ENCODE assay signal across 8 mouse cellular contexts in genomic region chr17:45432007-45432406, GRCm38 (mm10). TPM values are rescaled to one million over a fixed set of nuclear protein-coding genes. Genes with fewer than 3 reads are reported as not detected.
A peak's percentile ranks its signal among the peaks of the same experiment; 100 is the strongest.
DNase-seq lines count a peak whose midpoint lies in the region; ATAC-seq and TF ChIP-seq lines count a peak whose summit lies in the region.

No protein-coding gene starts in this region.

- peaks cover 19% of the 10 kb centered on the region for H3K4me1 ChIP-seq in kidney, embryonic 15.5 days
- peaks cover 5% of the 10 kb centered on the region; the same call in 1 of the 2 replicates for H3K4me1 ChIP-seq in kidney, adult 2 months (ENCODE audit: control insufficient read depth, insufficient read depth, low read length)
- H3K4me1 ChIP-seq in embryonic facial prominence, embryonic 10.5 days = peaks cover 21% of the 10 kb centered on the region
- peaks cover 21% of the 10 kb centered on the region for H3K4me1 ChIP-seq in intestine, embryonic 14.5 days (replicated peaks; ENCODE audit: control insufficient read depth, insufficient read depth, low read length)

- TF ChIP-seq CTCF in kidney, adult 2 months (conservative IDR thresholded peaks at IDR 0.05; ENCODE audit: insufficient read depth, insufficient read length, low read depth, low read length) = no peak

- peak overlapping the region; percentile 26 for H3ac ChIP-seq in myocyte (ENCODE audit: control insufficient read depth, insufficient read length)

- peak overlapping the region; percentile 81 for H3K9ac ChIP-seq in kidney, embryonic 15.5 days
- peak overlapping the region; percentile 88 for H3K9ac ChIP-seq in intestine, embryonic 14.5 days (ENCODE audit: low read length)

- no peak for DNase-seq in kidney, adult 2 months
- no peak for DNase-seq in embryonic facial prominence, embryonic 10.5 days (ENCODE audit: low spot score)
- DNase-seq in intestine, embryonic 14.5 days (ENCODE audit: low spot score) = no peak
- no peak for DNase-seq in adrenal gland, postnatal 14 days
- no peak for DNase-seq in testis, postnatal 14 days (ENCODE audit: low spot score)
- no peak for DNase-seq in layer of hippocampus, postnatal 14 days (ENCODE audit: low spot score in 2 of 2)

- peak overlapping the region; percentile 72 for H3K4me2 ChIP-seq in kidney, embryonic 15.5 days
- peak overlapping the region; percentile 78 for H3K4me2 ChIP-seq in intestine, embryonic 14.5 days (ENCODE audit: low read length)
- peak overlapping the region; percentile 89 for H3K4me2 ChIP-seq in myocyte (ENCODE audit: low read depth)

- no peaks in the 10 kb centered on the region for H3K27me3 ChIP-seq in kidney, embryonic 15.5 days
- H3K27me3 ChIP-seq in kidney, adult 2 months (replicated peaks; ENCODE audit: control insufficient read depth, insufficient read depth, low read length) = no peaks in the 10 kb centered on the region
- H3K27me3 ChIP-seq in embryonic facial prominence, embryonic 10.5 days (replicated peaks; ENCODE audit: low read depth, poor library complexity, severe bottlenecking) = no peaks in the 10 kb centered on the region
- no peaks in the 10 kb centered on the region for H3K27me3 ChIP-seq in intestine, embryonic 14.5 days (replicated peaks; ENCODE audit: control insufficient read depth, insufficient read depth, low read length)
- H3K27me3 ChIP-seq in myocyte (ENCODE audit: control insufficient read depth, insufficient read depth, insufficient read length) = no peaks in the 10 kb centered on the region

- no peak for TF ChIP-seq POLR2A in kidney, adult 2 months (IDR thresholded peaks at IDR 0.05; ENCODE audit: low read depth, low read length)
- no peak for TF ChIP-seq POLR2A in myocyte (IDR thresholded peaks at IDR 0.05; ENCODE audit: insufficient read length, low read depth)

- 71% methylated on average over 3 of the region's 3 CpGs for WGBS in kidney, embryonic 15.5 days
- WGBS in kidney, adult 2 months = 47% methylated on average over 3 of the region's 3 CpGs
- WGBS in embryonic facial prominence, embryonic 10.5 days = 86% methylated on average over 3 of the region's 3 CpGs
- WGBS in intestine, embryonic 14.5 days = 81% methylated on average over 3 of the region's 3 CpGs

- H3K27ac ChIP-seq in kidney, embryonic 15.5 days = no peak overlapping the region
- no peak overlapping the region for H3K27ac ChIP-seq in kidney, adult 2 months (ENCODE audit: insufficient read depth, low read depth, low read length)
- H3K27ac ChIP-seq in embryonic facial prominence, embryonic 10.5 days (replicated peaks) = no peak overlapping the region
- no peak overlapping the region for H3K27ac ChIP-seq in intestine, embryonic 14.5 days (ENCODE audit: low read depth)

- H3K79me2 ChIP-seq in myocyte (ENCODE audit: control insufficient read depth, insufficient read depth) = peaks cover 57% of the 10 kb centered on the region

- peak overlapping the region; percentile 75 for H3K4me3 ChIP-seq in kidney, embryonic 15.5 days (replicated peaks)
- no peak overlapping the region for H3K4me3 ChIP-seq in kidney, adult 2 months (ENCODE audit: insufficient read depth, low read depth, low read length)
- H3K4me3 ChIP-seq in embryonic facial prominence, embryonic 10.5 days = peak overlapping the region; percentile 98
- peak overlapping the region; percentile 82 for H3K4me3 ChIP-seq in intestine, embryonic 14.5 days (ENCODE audit: low read depth, low read length)
- H3K4me3 ChIP-seq in myocyte = peak overlapping the region; percentile 94

- H3K36me3 ChIP-seq in kidney, embryonic 15.5 days = peaks cover 19% of the 10 kb centered on the region
- peaks cover 2% of the 10 kb centered on the region; the same call in 1 of the 2 replicates for H3K36me3 ChIP-seq in kidney, adult 2 months (ENCODE audit: control insufficient read depth, insufficient read depth, low read length)
- H3K36me3 ChIP-seq in embryonic facial prominence, embryonic 10.5 days (replicated peaks) = peaks cover 19% of the 10 kb centered on the region
- peaks cover 18% of the 10 kb centered on the region for H3K36me3 ChIP-seq in intestine, embryonic 14.5 days (ENCODE audit: control insufficient read depth, insufficient read depth, low read length)
- peaks cover 3% of the 10 kb centered on the region for H3K36me3 ChIP-seq in myocyte (ENCODE audit: control insufficient read depth, insufficient read depth)

- no peak for ATAC-seq in kidney, embryonic 15.5 days (replicated peaks; ENCODE audit: low FRiP score)
- no peak for ATAC-seq in intestine, embryonic 14.5 days (replicated peaks; ENCODE audit: low FRiP score, low TSS enrichment, low read depth)

- no peaks in the 10 kb centered on the region for H3K9me3 ChIP-seq in kidney, embryonic 15.5 days (replicated peaks)
- no peaks in the 10 kb centered on the region for H3K9me3 ChIP-seq in embryonic facial prominence, embryonic 10.5 days
- no peaks in the 10 kb centered on the region for H3K9me3 ChIP-seq in intestine, embryonic 14.5 days (ENCODE audit: control insufficient read depth, low read length)

TF ChIP-seq in myocyte, 11 proteins besides CTCF, POLR2A, EP300 and RAD21:
- TF ChIP-seq TCF3 (IDR thresholded peaks at IDR 0.05; ENCODE audit: insufficient read length, low read depth) (no peak), MYOG (IDR thresholded peaks at IDR 0.05; ENCODE audit: control insufficient read depth in 1 of 3, insufficient read depth in 1 of 3, insufficient read length in 2 of 3, low read depth in 2 of 3) (no peak), MAX (IDR thresholded peaks at IDR 0.05; ENCODE audit: low read depth) (no peak), POLR2AphosphoS2 (IDR thresholded peaks at IDR 0.05; ENCODE audit: insufficient read length, low read depth) (no peak), SRF (IDR thresholded peaks at IDR 0.05; ENCODE audit: control insufficient read depth, insufficient read length, low read depth) (no peak), E2F4 (IDR thresholded peaks at IDR 0.05; ENCODE audit: insufficient read depth) (no peak), REST (IDR thresholded peaks at IDR 0.05; ENCODE audit: insufficient read depth, insufficient read length) (no peak), CEBPB (IDR thresholded peaks at IDR 0.05; ENCODE audit: insufficient read depth, poor library complexity, severe bottlenecking) (no peak), MYOD1 (IDR thresholded peaks at IDR 0.05; ENCODE audit: control insufficient read depth in 1 of 3, insufficient read length in 2 of 3, low read depth in 2 of 3) (no peak), USF1 (IDR thresholded peaks at IDR 0.05; ENCODE audit: low read depth) (no peak), TCF12 (IDR thresholded peaks at IDR 0.05; ENCODE audit: insufficient read depth, poor library complexity, severe bottlenecking) (no peak)

RNA-seq across cellular contexts. Expression of gene Cdc5l, which starts 1.5 kb away (rescaled TPM):
- polyA plus RNA-seq in kidney, embryonic 15.5 days (2015; fragmentation: Nextera tagmentation; extraction: Ambion mirVana) = 67.0 and 67.6 TPM in 2 replicates
- polyA plus RNA-seq in kidney, adult 2 months (2012; rRNA removed) = 8.9 and 10.9 TPM in 2 replicates
- polyA plus RNA-seq in embryonic facial prominence, embryonic 10.5 days (2016; fragmentation: Nextera tagmentation; extraction: Ambion mirVana) = 66.7 and 68.9 TPM in 2 replicates
- polyA plus RNA-seq in intestine, embryonic 14.5 days (2014; fragmentation: Nextera tagmentation; extraction: Ambion mirVana) = 62.6 and 68.3 TPM in 2 replicates
- 26.8 TPM for polyA plus RNA-seq in myocyte (2012; fragmentation: generic; extraction: Trizol)
- total RNA-seq in adrenal gland, postnatal 14 days (2021) = 44.3 and 44.8 TPM in 2 replicates
- total RNA-seq in layer of hippocampus, postnatal 14 days (2021) = 10 to 100 TPM; 47.0 to 50.2 TPM

RNA-seq across cellular contexts. Expression of gene Spats1, which starts 43.2 kb away (rescaled TPM):
- polyA plus RNA-seq in kidney, embryonic 15.5 days (2015; fragmentation: Nextera tagmentation; extraction: Ambion mirVana) = 0.29 and 0.48 TPM in 2 replicates
- 0.19 and 0.45 TPM in 2 replicates for polyA plus RNA-seq in kidney, adult 2 months (2012; rRNA removed)
- polyA plus RNA-seq in embryonic facial prominence, embryonic 10.5 days (2016; fragmentation: Nextera tagmentation; extraction: Ambion mirVana) = 0.39 and 0.55 TPM in 2 replicates
- polyA plus RNA-seq in intestine, embryonic 14.5 days (2014; fragmentation: Nextera tagmentation; extraction: Ambion mirVana) = 0.59 and 0.65 TPM in 2 replicates
- polyA plus RNA-seq in myocyte (2012; fragmentation: generic; extraction: Trizol) = 0.07 TPM
- total RNA-seq in adrenal gland, postnatal 14 days (2021) = not detected in 2 replicates
- 1 to 10 TPM; 5.0 to 5.4 TPM for total RNA-seq in layer of hippocampus, postnatal 14 days (2021)
